Mouse (Mus musculus) left cerebral cortex, adult 11 months (tissue): ENCODE data around the gene Acsl5.

ENCODE experiments used
- DNase-seq: peaks from one replicate; pipeline ENCODE4 v3.0.0; 2022; ENCODE audit warnings: low spot score

Gene Acsl5

DNA sequence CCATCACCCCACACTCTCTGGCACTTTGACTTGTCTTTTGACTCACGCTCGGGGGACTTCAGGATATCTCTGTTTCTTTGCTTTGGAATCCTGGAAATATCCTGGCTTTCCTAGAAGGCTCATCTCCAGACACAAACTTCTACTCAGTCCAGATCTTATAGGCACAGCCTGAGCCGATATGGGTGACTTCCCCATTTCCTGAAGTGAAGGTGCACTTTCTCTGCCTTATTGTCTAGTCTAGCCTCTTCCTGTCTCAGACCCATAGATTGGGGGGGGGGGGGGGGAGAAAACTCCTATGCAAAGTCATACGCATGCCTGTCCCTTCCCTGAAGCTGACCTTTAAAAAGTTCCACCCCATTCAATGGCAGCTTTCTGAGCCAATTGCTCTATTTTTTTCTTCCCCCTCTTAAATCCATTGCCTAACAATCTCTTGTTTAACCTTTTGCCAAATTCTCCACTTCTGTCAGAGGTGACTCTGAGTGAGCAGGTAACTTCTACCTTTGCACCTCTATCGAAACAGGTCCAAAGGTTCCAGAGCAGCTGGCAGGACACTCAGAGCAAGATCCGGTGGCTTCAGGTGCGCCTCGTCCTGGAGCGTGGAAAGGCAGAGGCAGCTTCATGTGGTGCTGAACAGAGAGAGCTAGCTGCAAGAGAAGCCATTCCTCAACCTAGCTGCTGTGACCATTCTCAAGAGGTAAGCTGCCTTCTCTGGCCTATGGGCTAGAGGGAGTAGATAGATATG lies at the start of gene Acsl5:
Gene Acsl5 (plus strand): TSS at position 556 of the 742 bp plus-strand sequence.
- no peak for DNase-seq

GRCm38 (mm10) chr19:55206482-55207138 lies 45.1 kb upstream of the Acsl5 start:
- no peak for DNase-seq

DNA sequence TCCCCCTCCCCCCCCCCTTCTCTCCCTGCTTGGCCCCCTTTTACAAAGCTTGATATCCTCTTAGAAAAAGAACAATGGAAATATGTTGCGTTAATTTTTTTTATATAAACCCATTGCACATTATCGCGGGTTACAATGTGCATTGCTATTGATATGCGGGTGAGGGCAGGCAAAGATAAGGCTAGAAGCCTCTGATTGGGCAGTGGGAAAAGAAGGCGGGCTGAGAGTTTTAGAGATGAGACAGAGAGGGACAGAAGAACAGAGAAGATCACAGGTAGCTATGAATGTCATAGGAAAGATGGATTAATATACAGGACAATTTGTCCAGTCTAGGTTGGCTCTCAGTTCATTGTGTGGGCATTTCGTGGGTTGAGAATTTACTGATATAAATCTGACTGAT lies 44.5 kb upstream of the Acsl5 start:
- DNase-seq: no peak

DNA sequence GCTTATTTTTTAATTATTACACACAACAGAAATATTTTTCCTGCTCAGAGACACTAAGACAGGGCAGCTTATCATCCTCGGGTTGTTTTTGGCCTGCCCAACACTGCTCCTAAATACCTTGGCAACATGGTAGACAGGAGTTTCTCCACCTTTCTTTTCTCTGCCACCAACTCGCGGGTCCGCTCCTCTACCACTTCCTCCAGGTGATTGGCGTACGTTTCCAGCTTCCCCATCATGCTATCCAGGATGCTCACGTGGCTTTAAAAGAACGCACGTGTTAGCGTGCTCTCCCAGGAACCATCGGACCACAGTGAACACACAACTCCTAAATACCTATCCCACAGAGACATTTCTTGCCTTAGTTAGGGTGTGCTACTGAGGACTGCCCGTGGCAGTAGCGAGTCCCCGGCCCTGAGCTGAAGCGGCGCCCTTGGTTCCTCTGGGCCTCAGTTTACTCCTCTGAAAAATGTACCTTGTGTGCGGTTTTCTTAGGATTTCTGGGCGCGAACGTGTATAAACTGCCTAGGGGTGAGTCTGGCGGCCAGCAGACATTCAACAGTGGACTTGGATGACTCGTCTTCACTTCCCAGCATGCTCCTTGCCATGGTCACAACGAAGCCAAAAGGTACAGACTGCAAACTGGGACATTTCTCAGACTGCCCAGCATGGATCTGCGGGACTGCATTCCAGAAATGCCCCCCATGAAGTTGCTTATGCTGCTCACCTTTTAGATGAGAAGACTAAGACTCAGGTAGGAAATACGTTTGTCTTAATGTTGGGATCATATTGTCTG lies 43.8 kb upstream of the Acsl5 start:
- no peak for DNase-seq

- DNase-seq: no peak
Observed at GRCm38 (mm10) chr19:55208654-55209053, 43.1 kb upstream of the Acsl5 start.

DNA sequence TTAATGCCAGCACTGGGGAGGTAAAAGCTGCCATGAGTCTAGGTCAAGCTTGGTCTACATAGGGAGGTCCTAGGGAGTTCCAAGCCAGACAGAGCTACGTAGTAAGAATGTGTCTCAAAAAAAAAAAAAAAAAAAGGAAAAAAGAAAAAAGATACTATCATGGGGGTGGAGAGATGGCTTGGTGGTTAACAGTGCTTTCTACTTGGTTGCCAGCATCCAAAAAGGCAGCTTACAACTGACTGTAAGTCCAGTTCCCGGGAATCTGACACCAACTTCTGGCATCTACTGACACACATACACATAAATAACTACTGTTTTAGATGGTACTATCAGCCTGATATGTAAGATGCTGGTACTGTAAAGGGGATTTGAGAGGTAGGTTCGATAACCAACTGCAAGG lies 42.7 kb upstream of the Acsl5 start:
- DNase-seq: no peak

DNA sequence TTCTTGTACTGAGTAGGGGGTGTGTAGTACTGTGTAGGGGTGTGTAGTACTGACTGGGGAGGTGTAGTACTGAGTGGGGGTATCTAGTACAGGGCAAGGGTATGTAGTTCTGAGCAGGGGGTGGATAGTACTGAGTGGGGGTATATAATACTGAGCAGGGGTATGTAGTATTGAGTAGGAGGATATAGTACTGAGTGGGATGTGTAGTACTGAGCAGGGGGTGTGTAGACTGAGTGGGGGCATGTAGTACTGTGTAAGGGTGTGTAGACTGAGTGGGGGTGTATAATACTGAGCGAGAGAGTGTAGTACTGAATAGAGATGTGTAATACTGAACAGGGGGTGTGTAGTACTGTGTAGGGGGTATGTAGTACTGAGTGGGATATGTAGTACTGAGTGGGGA lies 40.0 kb upstream of the Acsl5 start:
- no peak for DNase-seq

DNA sequence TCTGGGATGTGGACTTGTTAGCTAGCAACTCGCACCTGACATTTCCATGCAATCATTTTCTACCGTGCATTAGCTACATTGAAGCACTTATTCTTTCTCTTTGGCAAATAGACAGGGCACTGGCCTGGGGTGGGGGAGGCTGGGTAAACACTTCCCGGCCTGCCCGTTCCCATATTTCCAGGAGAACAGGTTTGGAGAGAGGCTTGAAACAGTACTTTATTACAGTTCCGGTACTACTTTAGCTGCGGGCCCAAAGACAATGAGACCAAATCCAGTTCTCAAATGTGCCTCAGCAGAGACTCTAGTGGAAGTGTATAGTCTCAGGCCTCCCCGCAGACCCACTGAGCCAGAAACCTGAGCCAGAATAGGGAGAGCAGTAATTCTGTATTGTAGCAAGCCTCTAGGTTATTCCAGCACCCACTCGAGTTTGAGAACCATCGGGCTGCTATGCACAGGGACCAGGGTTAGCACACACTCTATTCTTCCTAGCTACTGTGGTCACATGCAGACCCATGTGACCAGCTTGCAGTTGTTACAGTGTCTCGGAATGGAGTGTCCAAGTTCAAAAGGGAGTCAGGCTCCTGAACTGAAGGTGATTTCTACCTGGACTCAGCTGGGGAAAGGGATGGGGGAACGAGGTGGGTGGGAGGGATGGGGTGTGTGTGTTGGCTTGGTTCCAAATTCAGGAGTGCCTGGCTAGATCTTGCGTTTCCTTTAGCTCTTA lies 38.0 kb upstream of the Acsl5 start:
- DNase-seq: no peak

DNA sequence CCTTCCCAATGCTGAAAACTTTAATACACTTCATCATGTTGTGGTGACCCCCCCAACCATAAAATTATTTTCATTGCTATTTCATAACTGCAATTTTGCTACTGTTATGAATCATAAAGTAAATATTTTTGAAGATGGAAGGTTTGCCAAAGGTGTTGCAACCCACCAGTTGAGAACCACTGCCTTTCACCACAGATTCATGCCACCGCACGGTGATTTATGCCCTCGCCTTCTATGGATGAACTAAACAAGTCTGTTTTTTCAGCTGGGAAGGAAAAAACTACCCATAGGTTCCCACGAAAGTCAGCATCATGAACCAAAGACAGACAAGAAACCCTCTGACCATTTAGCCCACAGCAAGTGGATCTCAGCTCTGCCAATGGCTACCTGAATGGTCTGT lies 34.9 kb upstream of the Acsl5 start:
- DNase-seq: no peak

DNA sequence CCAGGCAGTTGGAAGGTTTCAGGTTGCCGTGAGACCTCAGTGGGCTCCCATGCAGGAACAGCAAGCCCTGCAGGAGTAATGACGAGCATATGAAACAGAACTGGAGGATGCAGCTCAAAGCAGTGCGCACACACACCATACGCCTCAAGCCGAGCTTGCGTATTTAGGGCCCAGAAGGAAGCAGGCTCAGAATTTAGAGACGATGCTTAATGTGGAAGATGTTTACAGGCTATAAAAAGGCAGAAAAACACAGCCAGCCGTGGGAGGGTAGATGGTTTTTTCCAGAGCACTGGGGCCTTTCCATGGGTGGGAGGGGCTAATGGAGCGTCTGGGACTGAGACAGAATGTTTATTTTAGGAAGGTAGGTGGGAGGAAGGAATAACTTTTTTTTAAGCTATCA lies 34.4 kb upstream of the Acsl5 start:
- peak; percentile 70 for DNase-seq

- DNase-seq: peak; percentile 81
Observed at GRCm38 (mm10) chr19:55218192-55218739, 33.5 kb upstream of the Acsl5 start.

GRCm38 (mm10) chr19:55218741-55219221 lies 33.0 kb upstream of the Acsl5 start:
- no peak for DNase-seq

DNA sequence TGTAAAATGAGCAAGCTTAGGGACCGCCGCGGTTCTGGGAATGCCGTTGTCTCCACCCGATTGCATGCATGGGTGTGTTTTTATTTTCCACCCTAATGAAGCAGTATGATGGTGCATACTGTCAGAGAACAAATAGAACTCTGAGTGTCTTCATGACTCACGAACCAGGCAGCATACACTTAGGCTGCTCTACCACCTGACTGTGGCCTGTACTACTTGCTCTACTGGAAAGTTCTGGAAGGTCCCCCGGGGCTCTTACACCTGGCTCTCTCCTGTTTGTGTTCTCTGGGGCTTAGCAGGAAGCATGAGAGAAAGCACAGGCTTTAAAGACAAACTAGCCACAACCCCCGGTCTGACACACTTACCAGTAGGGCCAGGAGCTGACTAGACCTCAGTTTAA lies 32.4 kb upstream of the Acsl5 start:
- DNase-seq: no peak

DNA sequence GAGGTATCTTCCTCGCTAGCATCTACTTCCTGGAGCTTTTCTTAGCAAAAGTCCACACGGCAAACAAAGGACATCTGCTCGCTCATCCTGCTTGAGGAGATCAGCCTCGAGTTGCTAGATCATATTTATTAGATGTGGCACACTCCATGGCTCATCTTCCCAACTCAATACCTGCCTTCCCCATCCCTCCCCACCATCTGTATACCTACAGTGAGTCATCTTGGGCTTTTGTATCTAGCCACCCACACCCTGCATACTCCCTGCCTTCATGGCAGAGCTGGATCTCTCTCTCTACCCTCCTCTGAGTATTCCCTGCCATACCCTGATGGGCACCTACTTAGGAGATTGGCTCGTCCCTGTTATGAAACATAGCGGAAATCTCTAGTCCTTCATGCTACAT lies 30.5 kb upstream of the Acsl5 start:
- no peak for DNase-seq

GRCm38 (mm10) chr19:55222268-55222667 lies 29.5 kb upstream of the Acsl5 start:
- DNase-seq: no peak

GRCm38 (mm10) chr19:55226621-55227020 lies 25.1 kb upstream of the Acsl5 start:
- DNase-seq: no peak

DNA sequence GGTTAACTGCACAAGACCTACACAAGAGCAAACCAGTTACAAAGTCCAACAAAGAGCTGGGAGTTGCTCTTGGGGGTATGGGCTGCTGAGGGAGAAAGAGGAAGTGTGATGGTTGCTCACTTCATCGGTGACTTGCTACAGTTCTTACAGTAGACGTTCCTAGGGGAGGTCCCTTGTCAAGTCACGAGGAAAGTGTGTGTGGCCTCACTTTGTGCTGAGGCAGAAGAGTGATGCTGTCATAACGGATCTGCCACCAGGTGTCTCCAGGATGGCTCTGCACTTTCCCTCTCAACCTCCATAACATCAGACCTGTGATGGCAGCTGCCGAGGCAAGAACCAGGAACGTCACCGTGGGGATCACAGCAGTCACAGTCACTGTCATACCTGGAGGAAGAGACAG lies 24.6 kb upstream of the Acsl5 start:
- no peak for DNase-seq

- no peak for DNase-seq
Observed at GRCm38 (mm10) chr19:55231081-55231480, 20.7 kb upstream of the Acsl5 start.

GRCm38 (mm10) chr19:55232136-55232535 lies 19.6 kb upstream of the Acsl5 start:
- no peak for DNase-seq

DNA sequence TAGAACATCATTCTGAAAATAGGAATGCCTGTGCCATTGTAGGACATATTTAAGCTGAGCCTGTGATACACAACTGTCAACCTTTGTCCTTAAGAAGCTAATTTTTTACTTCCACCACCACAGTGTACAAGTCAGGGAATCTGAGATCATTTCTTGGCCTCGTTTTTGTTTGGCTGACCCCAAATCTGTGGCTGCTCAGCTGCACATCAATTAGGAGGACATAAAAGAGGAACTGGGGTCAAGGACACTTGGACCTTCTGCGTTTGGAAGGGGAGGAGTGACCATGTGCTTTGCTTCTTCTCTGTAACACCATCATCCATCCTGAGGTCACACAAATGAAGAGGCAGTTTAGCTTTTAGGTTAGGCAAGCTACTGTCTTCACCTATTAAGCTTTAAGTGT lies 15.7 kb upstream of the Acsl5 start:
- DNase-seq: no peak

- no peak for DNase-seq
Observed at GRCm38 (mm10) chr19:55236564-55236963, 15.2 kb upstream of the Acsl5 start.
